ENCODE assay signal across 8 mouse cellular contexts in the genomic region with DNA sequence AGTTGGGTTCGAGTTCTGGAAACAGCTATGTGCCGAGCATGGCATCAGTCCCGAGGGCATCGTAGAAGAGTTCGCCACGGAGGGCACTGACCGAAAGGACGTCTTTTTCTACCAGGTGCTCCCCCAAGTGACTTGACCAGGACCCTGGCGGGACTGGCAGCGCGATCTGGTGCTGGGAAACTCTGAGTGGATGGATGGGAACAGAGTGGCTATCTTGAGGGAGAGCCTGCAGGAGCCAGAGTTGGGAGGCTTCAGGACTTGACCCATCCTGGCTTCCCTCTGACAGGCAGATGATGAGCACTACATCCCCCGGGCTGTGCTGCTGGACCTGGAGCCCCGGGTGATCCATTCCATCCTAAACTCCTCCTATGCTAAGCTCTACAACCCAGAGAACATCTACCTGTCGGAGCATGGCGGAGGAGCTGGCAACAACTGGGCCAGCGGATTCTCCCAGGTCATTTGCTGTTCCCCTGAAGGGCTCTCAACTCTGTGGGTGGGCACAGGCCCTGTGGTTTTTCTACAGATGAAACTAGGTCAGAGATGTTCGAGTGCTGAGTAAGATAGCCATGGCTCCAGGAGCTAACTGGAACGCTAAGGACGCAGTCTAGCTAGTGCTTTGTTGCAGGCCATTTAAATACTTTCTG. TPM values are rescaled to one million over a fixed set of nuclear protein-coding genes. Genes with fewer than 3 reads are reported as not detected.
DNase-seq lines count a peak whose midpoint lies in the region; ATAC-seq lines count a peak whose summit lies in the region.

No protein-coding gene starts in this region.

- H3K9ac ChIP-seq in neural tube, embryonic 11.5 days (ENCODE audit: low read length), result peak overlapping the region; percentile 84
- peak overlapping the region; percentile 73 for H3K9ac ChIP-seq in intestine, embryonic 15.5 days
- peak overlapping the region; percentile 88 for H3K9ac ChIP-seq in neural tube, embryonic 15.5 days (replicated peaks)

- H3K9me3 ChIP-seq in neural tube, embryonic 11.5 days (ENCODE audit: control insufficient read depth, low read length), result no peaks in the 10 kb centered on the region
- no peaks in the 10 kb centered on the region for H3K9me3 ChIP-seq in intestine, embryonic 15.5 days
- H3K9me3 ChIP-seq in neural tube, embryonic 15.5 days (replicated peaks), result no peaks in the 10 kb centered on the region

- peak overlapping the region; percentile 88 for H3K27ac ChIP-seq in neural tube, embryonic 11.5 days (ENCODE audit: low read depth, low read length)
- H3K27ac ChIP-seq in intestine, embryonic 15.5 days, result peak overlapping the region; percentile 87
- peak overlapping the region; percentile 94 for H3K27ac ChIP-seq in neural tube, embryonic 15.5 days (replicated peaks)

- peak; percentile 56 for DNase-seq in cerebellum, adult 9-11 months
- no peak for DNase-seq in cerebellum, adult 11 months
- no peak for DNase-seq in neural tube, embryonic 11.5 days (ENCODE audit: low spot score)
- DNase-seq in neural tube, embryonic 10.5 days (ENCODE audit: extremely low spot score, low spot score), result no peak
- no peak for DNase-seq in adrenal gland, postnatal 10 days
- no peak for DNase-seq in layer of hippocampus, postnatal 10 days (ENCODE audit: low spot score in 2 of 2)

- peak; percentile 29; the same call in 1 of the 2 replicates for ATAC-seq in neural tube, embryonic 11.5 days (ENCODE audit: insufficient read depth, low FRiP score, low TSS enrichment)
- ATAC-seq in intestine, embryonic 15.5 days, result no peak
- no peak; the same call in 1 of the 2 replicates for ATAC-seq in neural tube, embryonic 15.5 days (ENCODE audit: low FRiP score)

- H3K36me3 ChIP-seq in neural tube, embryonic 11.5 days (ENCODE audit: control insufficient read depth, insufficient read depth, low read length), result peaks cover 8% of the 10 kb centered on the region
- 0 out of 2 replicates have a peak, but pooled peaks cover 6% of the 10 kb centered on the region for H3K36me3 ChIP-seq in intestine, embryonic 15.5 days
- peaks cover 24% of the 10 kb centered on the region for H3K36me3 ChIP-seq in neural tube, embryonic 15.5 days

- 25% methylated on average over 19 of the region's 19 CpGs for WGBS in neural tube, embryonic 11.5 days
- WGBS in intestine, embryonic 15.5 days, result 20% methylated on average over 19 of the region's 19 CpGs
- 22% methylated on average over 19 of the region's 19 CpGs for WGBS in neural tube, embryonic 15.5 days

- H3K4me3 ChIP-seq in neural tube, embryonic 11.5 days (ENCODE audit: low read depth, low read length), result peak overlapping the region; percentile 89
- peak overlapping the region; percentile 95 for H3K4me3 ChIP-seq in intestine, embryonic 15.5 days (replicated peaks)
- peak overlapping the region; percentile 89 for H3K4me3 ChIP-seq in neural tube, embryonic 15.5 days (replicated peaks)

- H3K27me3 ChIP-seq in neural tube, embryonic 11.5 days (ENCODE audit: control insufficient read depth, insufficient read depth, low read length), result no peaks in the 10 kb centered on the region
- H3K27me3 ChIP-seq in intestine, embryonic 15.5 days (replicated peaks), result no peaks in the 10 kb centered on the region
- H3K27me3 ChIP-seq in neural tube, embryonic 15.5 days (replicated peaks), result no peaks in the 10 kb centered on the region

- peaks cover 16% of the 10 kb centered on the region; the same call in 1 of the 2 replicates for H3K4me1 ChIP-seq in neural tube, embryonic 11.5 days (ENCODE audit: control insufficient read depth, insufficient read depth, low read length)
- peaks cover 18% of the 10 kb centered on the region for H3K4me1 ChIP-seq in intestine, embryonic 15.5 days (replicated peaks)
- H3K4me1 ChIP-seq in neural tube, embryonic 15.5 days, result peaks cover 42% of the 10 kb centered on the region

- H3K4me2 ChIP-seq in neural tube, embryonic 11.5 days (ENCODE audit: low read depth), result peak overlapping the region; percentile 96
- H3K4me2 ChIP-seq in intestine, embryonic 15.5 days (replicated peaks), result peak overlapping the region; percentile 86
- H3K4me2 ChIP-seq in neural tube, embryonic 15.5 days, result peak overlapping the region; percentile 95

RNA-seq across cellular contexts. Expression of gene Tubg1, which starts 0.9 kb away (rescaled TPM):
- 111 and 116 TPM in 2 replicates for polyA plus RNA-seq in neural tube, embryonic 11.5 days (2014; fragmentation: Nextera tagmentation; extraction: Ambion mirVana)
- polyA plus RNA-seq in intestine, embryonic 15.5 days (2015; fragmentation: Nextera tagmentation; extraction: Ambion mirVana), result 58.7 and 59.2 TPM in 2 replicates
- 68.4 and 73.7 TPM in 2 replicates for polyA plus RNA-seq in neural tube, embryonic 15.5 days (2015; fragmentation: Nextera tagmentation; extraction: Ambion mirVana)
- total RNA-seq in adrenal gland, postnatal 10 days (2021), result 10 to 100 TPM; 42.6 to 44.6 TPM
- 10 to 100 TPM; 43.1 to 47.3 TPM for total RNA-seq in layer of hippocampus, postnatal 10 days (2021)

RNA-seq across cellular contexts. Expression of gene Retreg3, which starts 1.0 kb away (rescaled TPM):
- 14.3 and 14.4 TPM in 2 replicates for polyA plus RNA-seq in neural tube, embryonic 11.5 days (2014; fragmentation: Nextera tagmentation; extraction: Ambion mirVana)
- 17.0 and 17.2 TPM in 2 replicates for polyA plus RNA-seq in intestine, embryonic 15.5 days (2015; fragmentation: Nextera tagmentation; extraction: Ambion mirVana)
- 23.5 and 26.0 TPM in 2 replicates for polyA plus RNA-seq in neural tube, embryonic 15.5 days (2015; fragmentation: Nextera tagmentation; extraction: Ambion mirVana)
- total RNA-seq in adrenal gland, postnatal 10 days (2021), result 10 to 100 TPM; 50.8 to 53.2 TPM
- 10 to 100 TPM; 51.5 to 58.8 TPM for total RNA-seq in layer of hippocampus, postnatal 10 days (2021)

RNA-seq across cellular contexts. Expression of gene Psmc3ip, which starts 25.4 kb away (rescaled TPM):
- polyA plus RNA-seq in neural tube, embryonic 11.5 days (2014; fragmentation: Nextera tagmentation; extraction: Ambion mirVana), result 49.3 and 50.8 TPM in 2 replicates
- 22.6 and 23.4 TPM in 2 replicates for polyA plus RNA-seq in intestine, embryonic 15.5 days (2015; fragmentation: Nextera tagmentation; extraction: Ambion mirVana)
- polyA plus RNA-seq in neural tube, embryonic 15.5 days (2015; fragmentation: Nextera tagmentation; extraction: Ambion mirVana), result 17.7 and 22.4 TPM in 2 replicates
- total RNA-seq in adrenal gland, postnatal 10 days (2021), result 1 to 10 TPM; 6.6 to 7.1 TPM
- total RNA-seq in layer of hippocampus, postnatal 10 days (2021), result 1 to 10 TPM; 5.8 to 7.0 TPM

RNA-seq across cellular contexts. Expression of gene Mlx, which starts 33.6 kb away (rescaled TPM):
- 55.6 and 61.6 TPM in 2 replicates for polyA plus RNA-seq in neural tube, embryonic 11.5 days (2014; fragmentation: Nextera tagmentation; extraction: Ambion mirVana)
- polyA plus RNA-seq in intestine, embryonic 15.5 days (2015; fragmentation: Nextera tagmentation; extraction: Ambion mirVana), result 65.0 and 65.4 TPM in 2 replicates
- polyA plus RNA-seq in neural tube, embryonic 15.5 days (2015; fragmentation: Nextera tagmentation; extraction: Ambion mirVana), result 94.2 and 96.6 TPM in 2 replicates
- total RNA-seq in adrenal gland, postnatal 10 days (2021), result 10 to 100 TPM; 32.9 to 35.0 TPM
- 10 to 100 TPM; 39.2 to 50.3 TPM for total RNA-seq in layer of hippocampus, postnatal 10 days (2021)

RNA-seq across cellular contexts. Expression of gene Tubg2, which starts 35.0 kb away (rescaled TPM):
- 6.2 and 6.9 TPM in 2 replicates for polyA plus RNA-seq in neural tube, embryonic 11.5 days (2014; fragmentation: Nextera tagmentation; extraction: Ambion mirVana)
- polyA plus RNA-seq in intestine, embryonic 15.5 days (2015; fragmentation: Nextera tagmentation; extraction: Ambion mirVana), result 4.4 and 4.8 TPM in 2 replicates
- polyA plus RNA-seq in neural tube, embryonic 15.5 days (2015; fragmentation: Nextera tagmentation; extraction: Ambion mirVana), result 49.9 and 60.7 TPM in 2 replicates
- 1 to 10 TPM; 6.9 to 7.2 TPM for total RNA-seq in adrenal gland, postnatal 10 days (2021)
- 10 to 100 TPM; 31.7 to 41.4 TPM for total RNA-seq in layer of hippocampus, postnatal 10 days (2021)
